Mouse (Mus musculus) NIH3T3 (cell line): ENCODE results near the gene Adam30.
"Not testable (repeated sequence)": the region's sequence is repeated elsewhere in the genome, so short reads cannot be mapped to it uniquely, and the experiment has no call there.

Experiments used
- DNase-seq: peaks from one replicate; pipeline ENCODE4 v3.0.0-alpha.2; 2012; ENCODE audit warnings: low read depth

The Adam30 gene

GRCm38 (mm10) chr3:98160330-98160729 is at the start of gene Adam30:
Gene Adam30, plus strand, starts transcription at chr3:98160630.
- DNase-seq: no peak

- DNase-seq: no peak
Observed at GRCm38 (mm10) chr3:98118252-98118651, 42.2 kb upstream of the Adam30 start.

- no peak for DNase-seq
Observed at GRCm38 (mm10) chr3:98119338-98119737, 41.1 kb upstream of the Adam30 start.

- no peak for DNase-seq
Observed at GRCm38 (mm10) chr3:98120884-98121283, 39.5 kb upstream of the Adam30 start.

- DNase-seq: no peak
Observed at GRCm38 (mm10) chr3:98127775-98128174, 32.7 kb upstream of the Adam30 start.

GRCm38 (mm10) chr3:98128716-98129115 is 31.7 kb upstream of the Adam30 start:
- DNase-seq: no peak

- not testable (repeated sequence) for DNase-seq
Observed at GRCm38 (mm10) chr3:98132140-98132539, 28.3 kb upstream of the Adam30 start.

- DNase-seq: no peak
Observed at GRCm38 (mm10) chr3:98132636-98133035, 27.8 kb upstream of the Adam30 start.

- DNase-seq: no peak
Observed at GRCm38 (mm10) chr3:98141456-98141855, 19.0 kb upstream of the Adam30 start.

- no peak for DNase-seq
Observed at GRCm38 (mm10) chr3:98142862-98143261, 17.6 kb upstream of the Adam30 start.

GRCm38 (mm10) chr3:98145204-98145603 is 15.2 kb upstream of the Adam30 start:
- DNase-seq: no peak

- no peak for DNase-seq
Observed at GRCm38 (mm10) chr3:98146471-98147410, 13.7 kb upstream of the Adam30 start.

GRCm38 (mm10) chr3:98147706-98148105 is 12.7 kb upstream of the Adam30 start:
- no peak for DNase-seq

- no peak for DNase-seq
Observed at GRCm38 (mm10) chr3:98149881-98150280, 10.5 kb upstream of the Adam30 start.

GRCm38 (mm10) chr3:98151016-98151415 is 9.4 kb upstream of the Adam30 start:
- DNase-seq: no peak

- no peak for DNase-seq
Observed at GRCm38 (mm10) chr3:98153460-98153859, 7.0 kb upstream of the Adam30 start.

- DNase-seq: no peak
Observed at GRCm38 (mm10) chr3:98156158-98156557, 4.3 kb upstream of the Adam30 start.

GRCm38 (mm10) chr3:98157073-98157472 is 3.4 kb upstream of the Adam30 start:
- DNase-seq: no peak

- DNase-seq: no peak
Observed at GRCm38 (mm10) chr3:98157585-98157984, 2.8 kb upstream of the Adam30 start.

- DNase-seq: no peak
Observed at GRCm38 (mm10) chr3:98158646-98159045, 1.8 kb upstream of the Adam30 start.

- peak; percentile 28 for DNase-seq
Observed at GRCm38 (mm10) chr3:98159289-98159688, 1.1 kb upstream of the Adam30 start.

- DNase-seq: peak; percentile 85
Observed at GRCm38 (mm10) chr3:98178340-98178739, 17.9 kb downstream of the Adam30 start.

GRCm38 (mm10) chr3:98180805-98181204 is 20.4 kb downstream of the Adam30 start:
- DNase-seq: peak; percentile 60
